Mouse (Mus musculus) lung, adult 2 months (tissue): Measurements from ENCODE around the gene Irak3.

ENCODE experiments used
- CTCF ChIP-seq: fragments of 200-500 bp; IDR thresholded peaks from 2 replicates; pipeline ENCODE4 v1.5.1; 2011; ENCODE audit warnings: mild to moderate bottlenecking, low read length, control low read depth; ENCODE audit not compliant: insufficient read depth
- POLR2A ChIP-seq: fragments of 200-500 bp; IDR thresholded peaks from 2 replicates; pipeline ENCODE4 v1.6.1; 2011; ENCODE audit warnings: low read depth, mild to moderate bottlenecking, control low read depth, low read length, borderline replicate concordance; ENCODE audit errors: extremely low read depth

- TF ChIP-seq CTCF = no peak
- TF ChIP-seq POLR2A = no peak
Observed at GRCm38 (mm10) chr10:120163490-120163889, 38.4 kb downstream of the Irak3 start.
